Mouse (Mus musculus): ENCODE data around the gene Spib.

- TF ChIP-seq CTCF (IDR thresholded peaks at IDR 0.05; ENCODE audit: low read depth) (peak; percentile 99), EP300 (IDR thresholded peaks at IDR 0.05; ENCODE audit: low read depth) (0 out of 2 replicates have a peak, but pooled peaks have one; percentile 27)
Measured at GRCm38 (mm10) chr7:44548497-44549087, 16.7 kb upstream of the Spib start, which contains the start of gene Pold1.
